Mouse (Mus musculus) heart, postnatal 25 days (tissue): ENCODE data around the gene Chrna9. TPM values are rescaled to one million over a fixed set of nuclear protein-coding genes. Genes with fewer than 3 reads are reported as not detected.
"Not testable (repeated sequence)": the region's sequence is repeated elsewhere in the genome, so short reads cannot be mapped to it uniquely, and the experiment has no call there.

Source experiments
- DNase-seq: peaks from one replicate; pipeline ENCODE4 v3.0.0; 2022; ENCODE audit warnings: low spot score
- intact Hi-C: fragments of 180-260 bp; cut with DNase I; formaldehyde crosslinking; loops from one replicate; pipeline ENCODE4 v1.15.1; 2025
- total RNA-seq, 2 experiments: library from RNA; stranded (reverse); gene quantifications; 2 replicates each; pipeline ENCODE4 v1.2.3; 2021

Chrna9 gene
- total RNA-seq, 2 experiments from 2014 or later, result 0.22 TPM; not detected in 1

DNA sequence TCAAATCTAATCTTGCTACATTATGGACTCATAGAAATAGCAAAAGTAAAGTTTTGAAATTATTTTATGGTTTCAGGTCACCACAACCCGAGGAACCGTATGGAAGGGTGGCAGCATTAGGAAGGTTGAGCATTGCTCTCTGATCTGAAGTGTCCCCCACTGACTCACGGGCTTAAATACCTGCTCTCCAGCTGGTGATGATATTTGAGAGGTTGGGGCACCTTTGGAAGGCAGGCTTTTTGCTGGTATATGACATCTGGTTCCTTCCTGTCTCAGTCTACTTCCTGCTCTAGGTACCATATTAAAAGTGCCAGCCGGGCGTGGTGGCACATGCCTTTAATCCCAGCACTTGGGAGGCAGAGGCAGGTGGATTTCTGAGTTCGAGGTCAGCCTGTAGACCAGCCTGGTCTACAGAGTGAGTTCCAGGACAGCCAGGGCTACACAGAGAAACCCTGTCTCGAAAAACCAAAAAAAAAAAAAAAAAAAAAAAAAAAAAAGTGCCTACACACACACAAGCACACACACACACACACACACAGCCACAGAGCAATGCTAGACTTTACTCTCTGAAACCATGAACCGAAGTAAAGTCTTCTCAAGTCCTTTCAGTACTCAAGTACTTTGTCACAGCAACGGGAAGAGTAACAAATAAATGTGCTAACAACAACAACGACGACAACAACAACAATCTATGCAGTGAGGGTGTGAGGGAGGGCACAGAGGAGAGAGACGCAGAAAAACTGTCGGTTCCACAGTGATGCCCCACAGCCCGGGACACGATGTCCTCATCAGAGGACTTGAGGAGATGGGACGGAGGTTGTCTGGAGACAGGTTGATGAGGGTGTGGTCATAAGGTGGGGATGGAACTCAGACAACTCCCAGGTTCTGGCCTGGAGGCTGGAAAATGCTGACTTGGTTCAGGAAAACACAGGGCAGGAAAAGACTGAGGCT lies 19.7 kb downstream of the Chrna9 start:
- DNase-seq, result no peak
- intact Hi-C loops, result no loop called here

DNA sequence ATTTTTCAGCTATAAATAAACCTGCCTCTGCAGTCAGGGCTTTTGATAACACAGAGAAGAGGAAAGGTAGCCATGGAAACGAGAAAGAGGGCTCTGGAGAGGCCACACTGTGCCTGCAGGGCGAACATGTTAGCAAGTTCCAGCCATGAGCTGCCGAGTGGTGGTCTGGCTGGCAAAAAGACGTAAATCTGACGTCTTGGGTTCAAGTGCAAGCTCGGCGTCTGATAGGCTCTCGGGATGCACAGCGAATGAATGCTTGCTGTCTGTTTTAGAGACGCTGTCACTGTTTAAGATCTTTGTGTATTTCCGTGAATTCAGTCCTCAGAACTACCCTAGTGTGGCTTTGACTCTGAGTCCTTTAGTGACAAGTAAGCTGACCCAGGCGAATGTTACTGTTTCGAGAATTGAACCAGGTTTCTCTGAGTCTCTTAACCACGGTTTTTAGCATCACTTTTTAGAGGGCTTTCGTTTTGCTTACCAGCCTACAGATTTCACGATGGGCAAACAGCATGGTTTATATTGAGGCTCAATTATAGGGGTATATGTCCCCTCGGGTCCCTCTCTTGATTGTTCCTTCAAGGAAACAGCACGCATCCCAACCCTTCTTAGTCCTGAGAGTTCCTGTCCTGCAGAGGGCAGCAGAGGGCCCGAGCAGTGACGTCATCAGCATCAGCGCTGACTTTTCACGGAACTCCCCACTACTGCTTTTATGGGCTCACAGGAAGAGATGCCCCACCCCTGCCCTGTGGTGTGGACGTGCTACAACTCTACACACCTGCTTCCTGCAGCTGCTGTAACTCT lies 20.8 kb downstream of the Chrna9 start:
- intact Hi-C loops, result no loop called here
- peak; percentile 61 for DNase-seq

DNA sequence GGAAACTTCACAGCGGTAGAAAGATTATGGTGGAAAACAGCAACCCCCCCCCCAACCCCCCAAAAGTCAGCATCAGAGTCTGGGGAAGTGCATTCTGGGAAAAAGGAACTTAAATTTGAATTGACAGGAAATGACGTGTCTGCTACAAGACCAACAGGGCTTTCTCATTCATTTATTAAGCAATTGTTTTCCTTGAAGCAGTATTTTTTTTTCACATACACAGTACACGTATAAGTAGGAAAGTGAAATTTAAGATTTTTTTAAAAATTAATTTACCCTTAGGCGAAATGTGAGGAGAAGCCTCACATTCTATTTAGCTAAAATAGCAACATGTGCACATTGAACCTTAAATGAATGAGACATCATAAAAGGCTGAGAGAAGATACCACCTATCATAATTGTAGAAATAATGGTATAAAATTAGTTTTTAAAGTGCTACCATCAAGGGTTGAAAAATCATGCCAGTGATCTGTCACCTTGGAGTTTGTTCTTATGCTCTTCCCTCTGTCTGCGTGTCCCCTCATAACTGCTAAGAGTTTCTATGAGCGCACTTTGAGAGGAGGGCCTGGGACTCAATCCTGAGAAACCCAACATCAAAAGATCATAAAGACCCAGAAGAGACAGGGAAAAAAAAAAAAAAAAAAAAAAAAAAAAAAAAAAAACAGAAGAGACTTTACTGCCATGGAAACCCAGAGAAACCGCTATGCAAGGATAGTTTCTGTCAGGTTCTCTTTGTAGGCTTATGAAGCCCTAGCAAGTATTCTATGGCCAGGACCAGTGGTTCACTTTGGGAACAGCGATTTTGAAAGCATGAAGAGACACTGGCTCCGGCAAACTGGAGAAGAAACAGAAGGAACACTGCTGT lies 21.7 kb downstream of the Chrna9 start:
- DNase-seq, result no peak
- intact Hi-C loops, result no loop called here

DNA sequence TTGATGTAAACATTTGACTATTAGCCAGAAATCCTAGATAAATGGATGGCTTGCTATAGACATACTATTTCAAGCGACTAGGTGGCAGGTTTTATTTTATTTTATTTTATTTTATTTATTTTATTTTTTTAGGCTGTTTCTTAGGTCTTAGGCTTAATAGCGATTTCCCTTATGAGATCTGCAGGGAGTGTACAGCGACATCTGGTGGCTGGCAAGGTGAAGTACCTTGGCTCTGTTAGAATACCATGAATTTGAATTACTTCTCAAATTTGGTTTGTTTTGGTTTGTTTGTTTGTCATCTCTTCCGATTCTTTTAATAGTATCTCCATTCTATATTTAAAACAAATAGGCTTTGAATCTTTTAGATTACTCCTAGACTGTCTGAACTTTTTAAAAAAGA lies 23.9 kb downstream of the Chrna9 start:
- DNase-seq, result no peak
- intact Hi-C loops, result no loop called here

DNA sequence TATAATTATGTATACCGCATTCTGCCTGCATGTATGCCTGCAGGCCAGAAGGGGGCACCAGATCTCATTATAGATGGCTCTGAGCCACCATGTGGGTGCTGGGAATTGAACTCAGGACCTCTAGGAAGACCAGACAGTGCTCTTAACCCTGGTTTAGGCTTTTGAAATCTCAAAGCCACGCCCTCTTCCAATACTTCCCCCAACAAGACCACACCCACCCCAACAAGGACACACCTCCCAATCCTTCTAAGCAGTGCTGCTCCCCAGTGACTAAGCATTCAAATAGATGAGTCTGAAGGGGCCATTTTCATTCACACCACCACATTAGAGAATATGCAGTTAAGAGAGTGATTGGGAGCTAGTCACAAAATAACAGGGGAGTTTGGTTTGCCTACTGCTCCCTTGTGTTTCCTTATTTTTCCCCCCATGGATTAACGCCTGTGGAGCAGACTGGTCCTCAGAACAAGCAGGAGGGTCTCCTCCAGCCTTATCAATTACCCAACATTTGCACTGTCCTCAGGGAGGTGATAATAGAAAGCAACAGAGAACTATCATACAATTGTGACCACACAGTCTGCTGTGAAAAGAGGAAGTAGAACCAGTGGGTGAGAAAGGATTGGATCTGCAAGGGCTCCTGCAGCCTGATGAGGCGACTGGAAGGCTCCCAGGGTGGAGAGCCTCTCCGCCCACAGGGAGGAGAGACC lies 25.3 kb downstream of the Chrna9 start:
- intact Hi-C loops, result no loop called here

DNA sequence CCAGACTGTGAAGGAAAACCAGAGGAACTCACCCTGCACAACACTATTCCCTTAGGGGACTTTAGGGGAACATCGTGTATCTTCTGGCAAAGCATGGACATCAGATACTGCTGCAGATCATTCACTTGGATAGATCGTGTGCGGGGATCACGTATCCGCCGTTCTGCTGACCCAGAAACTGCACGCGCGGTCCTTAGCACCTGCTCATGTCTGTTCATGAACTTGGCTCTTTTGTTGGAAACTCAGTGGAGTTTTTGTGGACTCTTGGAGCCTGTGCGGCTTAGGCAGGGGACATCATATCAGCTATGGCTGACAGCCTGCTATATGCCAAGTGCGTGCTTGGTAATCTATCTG lies 25.9 kb downstream of the Chrna9 start:
- DNase-seq, result no peak
- intact Hi-C loops, result no loop called here

More for the DNA sequence above, 25.3 kb downstream of the Chrna9 start:
- DNase-seq, result no peak

DNA sequence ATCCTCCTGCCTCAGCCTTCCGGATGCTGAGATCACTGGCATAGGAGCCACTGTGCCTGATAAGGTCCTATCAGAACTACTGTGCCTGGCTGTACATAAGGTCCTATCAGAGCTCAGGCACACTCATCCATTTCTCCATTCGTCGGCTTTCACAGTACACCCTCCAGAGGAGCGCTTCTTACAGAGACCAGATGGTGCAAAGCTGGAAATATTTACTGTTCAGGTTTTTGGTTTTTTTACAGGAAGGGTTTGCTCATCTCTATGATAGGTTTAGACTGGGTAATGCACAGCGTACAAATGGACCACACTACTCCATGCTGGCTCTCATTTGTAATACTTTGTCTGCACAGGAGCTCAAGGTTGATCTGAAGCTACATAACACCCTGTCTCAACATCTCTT lies 28.6 kb downstream of the Chrna9 start:
- no peak for DNase-seq
- intact Hi-C loops, result no loop called here

DNA sequence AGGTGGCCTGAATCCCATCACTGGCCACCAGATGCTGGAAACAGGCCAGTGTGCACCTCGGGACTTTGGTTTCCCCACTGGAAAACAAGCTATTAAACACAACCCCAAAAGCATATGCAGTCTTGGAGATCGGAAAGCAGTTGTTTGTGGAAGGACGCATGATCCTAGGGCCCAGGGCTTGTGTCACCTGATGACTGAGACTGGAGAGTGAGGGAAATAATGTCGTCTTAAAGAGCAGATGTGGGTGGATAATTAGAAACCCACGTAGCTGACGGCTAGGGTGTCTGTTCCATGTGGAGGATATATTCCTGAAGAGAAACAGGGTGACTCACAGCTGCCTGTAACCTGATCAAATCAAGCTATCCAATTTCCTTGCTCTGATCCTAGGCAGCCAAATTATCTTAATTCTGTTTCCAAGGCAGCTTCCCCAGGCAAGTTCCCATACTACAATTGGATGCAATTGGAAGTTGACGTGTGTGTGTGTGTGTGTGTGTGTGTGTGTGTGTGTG lies 31.1 kb downstream of the Chrna9 start:
- no peak for DNase-seq
- intact Hi-C loops, result no loop called here

DNA sequence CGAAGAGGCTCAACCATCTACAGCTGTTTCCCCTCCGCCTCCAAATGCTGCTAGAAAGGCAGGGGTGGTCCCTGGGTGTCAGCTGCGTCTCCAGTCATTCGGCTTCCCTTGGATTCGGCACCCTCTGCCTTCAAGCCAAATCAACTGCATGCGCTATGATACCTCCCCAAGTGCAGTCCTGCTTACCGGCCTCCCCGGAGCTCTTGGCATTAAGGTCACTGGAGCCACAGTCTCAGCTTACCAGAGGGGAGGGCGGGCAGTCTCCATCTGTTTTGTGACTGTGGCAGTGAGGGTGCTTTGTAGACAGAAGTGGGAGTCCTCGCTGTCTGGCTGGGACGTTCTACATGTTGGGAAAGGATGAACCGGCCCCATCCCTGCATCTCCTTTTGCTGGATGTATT lies 32.4 kb downstream of the Chrna9 start:
- DNase-seq, result no peak
- intact Hi-C loops, result no loop called here

DNA sequence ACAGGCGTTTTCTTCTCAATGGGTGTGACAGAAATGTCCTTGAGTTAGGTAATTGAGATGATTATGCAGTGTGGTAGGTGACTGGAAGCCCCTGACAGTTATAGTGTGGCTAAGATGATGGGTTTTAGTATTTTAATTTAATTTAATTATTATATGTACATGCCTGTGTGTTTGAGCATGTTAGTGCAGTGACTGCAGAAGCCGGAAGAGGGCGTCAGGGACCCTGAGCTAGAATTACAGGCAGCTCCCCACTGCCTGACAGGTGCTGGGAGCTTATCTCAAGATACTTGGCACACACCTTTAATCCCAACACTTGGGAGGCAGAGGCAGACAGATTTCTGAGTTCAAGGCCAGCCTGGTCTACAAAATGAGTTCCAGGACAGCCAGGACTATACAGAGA lies 33.3 kb downstream of the Chrna9 start:
- no peak for DNase-seq
- intact Hi-C loops, result no loop called here

DNA sequence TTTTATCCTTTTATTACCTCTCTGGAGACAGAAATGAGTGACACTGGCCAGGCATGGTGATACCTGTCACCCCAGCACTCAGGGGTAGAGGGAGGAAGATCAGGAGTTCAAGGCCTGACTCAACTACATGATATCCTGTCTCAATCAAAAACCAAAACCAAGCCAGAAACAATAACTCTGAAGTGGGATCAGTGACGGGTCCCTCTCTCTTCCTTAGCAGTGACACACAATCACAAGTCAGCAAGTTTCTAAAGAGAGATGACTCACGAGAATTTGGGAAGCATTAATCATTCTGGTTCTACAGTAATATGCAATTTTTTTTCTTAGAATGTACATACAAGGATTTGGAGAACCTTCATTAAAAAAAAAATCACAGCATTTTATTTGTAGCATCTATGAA lies 38.5 kb downstream of the Chrna9 start:
- DNase-seq, result no peak
- intact Hi-C loops, result no loop called here

DNA sequence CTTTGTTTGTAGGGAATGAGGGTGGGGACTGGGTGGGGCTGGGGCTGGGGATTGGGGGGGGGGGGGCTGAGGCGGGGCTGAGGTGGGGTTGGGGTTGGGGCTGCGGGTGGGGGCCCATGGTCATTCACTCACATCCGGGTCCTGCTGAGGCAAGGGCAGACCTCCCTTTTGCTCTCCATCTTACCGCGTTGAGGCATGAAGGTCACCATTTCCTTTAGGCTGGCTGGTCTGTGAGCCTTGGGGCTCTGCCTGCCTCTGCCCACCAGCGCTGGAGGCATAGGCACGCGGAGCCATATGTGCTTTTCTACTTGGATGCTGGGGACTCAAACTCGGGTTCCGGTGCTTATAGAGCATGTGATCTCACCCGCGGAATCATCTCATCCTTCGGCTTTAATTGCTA lies 41.0 kb downstream of the Chrna9 start:
- DNase-seq, result no peak
- intact Hi-C loops, result no loop called here

DNA sequence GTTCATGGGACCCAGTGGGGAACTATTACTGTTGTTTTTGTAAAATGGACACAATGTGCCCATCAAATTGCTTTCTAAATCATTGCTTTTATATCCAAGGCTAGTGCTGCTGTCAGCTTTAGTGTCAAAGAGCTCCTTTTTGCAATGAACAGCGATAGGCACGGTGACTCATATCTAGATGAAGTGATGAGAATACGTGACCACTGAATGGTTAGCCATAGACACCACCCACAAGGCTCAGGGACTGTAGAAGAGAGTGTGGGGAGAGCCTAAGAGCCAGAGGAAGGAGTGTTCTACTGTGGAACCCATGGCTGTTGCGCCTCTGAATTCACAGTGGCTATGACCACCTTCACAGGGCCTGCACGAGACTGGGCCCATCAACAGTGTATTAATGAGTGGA lies 51.7 kb downstream of the Chrna9 start:
- intact Hi-C loops, result no loop called here
- no peak for DNase-seq

DNA sequence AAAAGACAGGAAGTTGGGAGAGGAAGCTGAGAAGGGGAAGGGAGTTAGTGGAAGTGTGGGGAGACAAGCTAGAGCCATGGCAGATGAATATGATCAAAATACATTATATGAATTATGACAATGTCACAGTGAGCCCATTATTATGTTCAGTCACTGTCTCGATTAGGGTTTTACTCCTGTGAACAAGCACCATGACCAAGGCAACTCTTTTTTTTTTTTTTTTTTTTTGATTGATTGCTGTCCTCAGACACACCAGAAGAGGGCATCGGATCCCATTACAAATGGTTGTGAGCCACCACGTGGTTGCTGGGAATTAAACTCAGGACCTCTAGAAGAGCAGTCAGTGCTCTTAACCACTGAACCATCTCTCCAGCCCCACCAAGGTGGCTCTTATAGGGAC lies 52.3 kb downstream of the Chrna9 start:
- DNase-seq, intact Hi-C loops: not testable (repeated sequence)

DNA sequence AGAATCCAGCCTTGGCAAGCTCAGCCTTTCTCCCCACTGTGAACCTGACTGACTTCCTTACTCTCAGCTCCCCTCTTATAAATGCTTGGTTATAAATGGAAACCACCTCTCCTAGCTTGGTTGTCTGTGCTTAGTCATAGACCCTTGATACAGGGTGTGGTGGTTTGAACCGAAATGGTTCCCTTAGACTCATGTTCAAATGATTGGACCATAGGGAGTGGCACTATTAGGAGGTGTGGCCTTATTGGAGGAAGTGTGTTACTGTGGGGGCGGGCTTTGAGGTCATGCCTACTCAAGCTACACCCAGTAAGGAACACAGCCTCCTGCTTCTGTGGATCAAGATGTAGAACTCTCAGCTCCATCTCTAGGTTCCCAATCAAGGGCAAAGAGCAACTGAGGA lies 56.5 kb downstream of the Chrna9 start:
- no peak for DNase-seq
- intact Hi-C loops, result no loop called here

DNA sequence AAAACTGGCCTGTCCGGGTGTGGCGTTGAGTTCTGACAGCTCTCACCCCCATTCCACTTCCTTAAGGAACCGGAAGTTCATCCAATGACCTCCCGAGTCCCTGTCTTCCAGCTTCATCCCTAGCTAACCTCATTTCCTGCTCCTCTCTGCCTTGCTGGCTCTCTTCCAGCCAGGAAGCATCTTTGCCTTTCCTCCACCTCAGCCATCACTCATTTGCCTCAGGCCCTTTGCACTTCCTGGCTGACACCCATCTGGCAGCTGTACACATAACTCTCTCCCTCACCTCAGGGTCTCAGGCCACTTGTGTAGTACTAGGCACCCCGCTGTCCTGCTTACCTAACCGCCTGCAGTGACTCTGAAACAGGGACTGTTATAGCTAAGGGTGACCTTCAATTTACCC lies 59.9 kb downstream of the Chrna9 start:
- DNase-seq, result no peak
- intact Hi-C loops, result no loop called here

DNA sequence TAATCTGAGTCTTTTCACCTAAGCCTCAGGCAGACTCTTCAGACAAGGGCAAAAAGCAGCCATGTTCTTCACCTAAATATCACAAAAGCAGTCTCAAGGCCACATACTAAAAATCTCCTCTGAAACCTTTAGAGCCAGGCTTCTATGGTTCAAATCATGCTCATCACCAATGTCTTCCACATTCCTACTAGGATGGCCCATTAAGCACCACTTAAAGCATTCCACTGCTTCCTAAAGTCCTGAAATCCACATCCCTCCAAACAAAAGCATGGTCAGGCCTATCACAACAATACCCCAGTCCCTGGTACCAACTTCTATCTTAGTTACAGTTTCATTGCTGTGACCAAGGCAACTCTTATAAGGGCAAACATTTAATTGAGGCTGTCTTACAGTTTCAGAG lies 63.1 kb downstream of the Chrna9 start:
- intact Hi-C loops, result no loop called here
- DNase-seq, result no peak

DNA sequence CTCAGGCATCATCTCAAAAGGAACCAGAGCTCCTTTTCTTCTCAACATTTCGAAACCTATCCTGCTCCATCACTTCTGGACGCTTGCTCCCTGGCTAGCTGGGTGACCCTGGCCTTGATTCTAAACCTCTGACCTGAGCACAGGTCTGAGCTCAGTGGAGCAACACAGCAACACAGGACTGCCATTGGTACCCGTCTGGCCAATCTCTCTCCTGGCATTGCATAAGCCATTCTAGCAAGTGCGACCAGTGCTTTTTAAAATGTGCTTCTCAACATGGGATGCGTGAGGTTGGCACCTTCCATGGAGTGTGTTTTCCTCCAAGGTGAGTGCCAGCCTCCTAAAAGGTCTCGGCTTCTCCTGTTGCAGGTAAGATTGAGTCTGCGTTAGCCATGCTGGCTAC lies 64.4 kb downstream of the Chrna9 start:
- no peak for DNase-seq
- intact Hi-C loops, result no loop called here

DNA sequence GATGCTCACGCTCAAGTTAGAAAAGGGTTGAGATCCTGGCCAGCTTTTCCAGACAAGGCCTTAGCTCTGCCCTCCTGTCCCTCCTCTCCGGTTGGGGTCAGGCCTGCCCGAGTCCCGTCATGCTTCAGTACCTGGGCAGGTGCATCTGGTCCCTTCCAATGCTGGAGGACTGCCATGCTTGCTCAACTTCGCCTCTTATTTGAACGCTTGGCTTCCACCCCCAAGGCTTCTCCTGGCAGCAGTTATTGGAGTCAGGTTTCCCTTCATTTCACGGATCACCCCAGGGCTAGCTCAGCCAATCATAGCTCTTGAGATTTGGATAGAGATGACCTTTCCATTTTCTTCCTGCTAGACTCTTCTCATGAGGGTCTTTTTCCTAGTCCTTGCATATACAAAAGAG lies 65.4 kb downstream of the Chrna9 start:
- intact Hi-C loops, result no loop called here
- no peak for DNase-seq
